In genomic region chr10:75833456-75834080, GRCm38 (mm10) we compare ENCODE assay signal across 8 mouse cellular contexts. TPM values are rescaled to one million over a fixed set of nuclear protein-coding genes. Genes with fewer than 3 reads are reported as not detected.
DNase-seq lines count a peak whose midpoint lies in the region; ATAC-seq and TF ChIP-seq lines count a peak whose summit lies in the region.

No protein-coding gene starts in this region.

- H3K4me1 ChIP-seq in cortical plate, adult 2 months (ENCODE audit: control insufficient read depth, insufficient read depth, low read length) = no peaks in the 10 kb centered on the region
- H3K4me1 ChIP-seq in hindbrain, embryonic 10.5 days (replicated peaks) = peaks cover 53% of the 10 kb centered on the region
- H3K4me1 ChIP-seq in limb, embryonic 14.5 days (ENCODE audit: control insufficient read depth, insufficient read depth, low read length) = peaks cover 23% of the 10 kb centered on the region
- H3K4me1 ChIP-seq in midbrain, postnatal 0 days (ENCODE audit: insufficient read depth, low read length) = no peaks in the 10 kb centered on the region

- H3K27ac ChIP-seq in cortical plate, adult 2 months (ENCODE audit: insufficient read depth, low read length) = no peak overlapping the region
- H3K27ac ChIP-seq in hindbrain, embryonic 10.5 days = peak overlapping the region; percentile 81
- no peak overlapping the region for H3K27ac ChIP-seq in limb, embryonic 14.5 days (replicated peaks; ENCODE audit: low read depth, low read length)
- H3K27ac ChIP-seq in midbrain, postnatal 0 days (ENCODE audit: low read depth, low read length) = no peak overlapping the region

- H3K4me3 ChIP-seq in cortical plate, adult 2 months (ENCODE audit: insufficient read depth, low read length) = peak overlapping the region; percentile 29; the same call in 1 of the 2 replicates
- H3K4me3 ChIP-seq in hindbrain, embryonic 10.5 days = peak overlapping the region; percentile 54
- H3K4me3 ChIP-seq in limb, embryonic 14.5 days (replicated peaks; ENCODE audit: low read length) = peak overlapping the region; percentile 36
- H3K4me3 ChIP-seq in midbrain, postnatal 0 days (ENCODE audit: low read depth, low read length) = peak overlapping the region; percentile 39

- no peaks in the 10 kb centered on the region for H3K9me3 ChIP-seq in hindbrain, embryonic 10.5 days
- no peaks in the 10 kb centered on the region for H3K9me3 ChIP-seq in limb, embryonic 14.5 days (ENCODE audit: control insufficient read depth, low read length)
- H3K9me3 ChIP-seq in midbrain, postnatal 0 days (ENCODE audit: low read length) = no peaks in the 10 kb centered on the region

- peak overlapping the region; percentile 50 for H3K4me2 ChIP-seq in limb, embryonic 14.5 days (replicated peaks; ENCODE audit: low read depth, low read length, severe bottlenecking)
- peak overlapping the region; percentile 73 for H3K4me2 ChIP-seq in midbrain, postnatal 0 days (ENCODE audit: low read depth, low read length, poor library complexity, severe bottlenecking)

- H3K36me3 ChIP-seq in hindbrain, embryonic 10.5 days = no peaks in the 10 kb centered on the region
- no peaks in the 10 kb centered on the region for H3K36me3 ChIP-seq in limb, embryonic 14.5 days (ENCODE audit: control insufficient read depth, insufficient read depth, low read length)
- no peaks in the 10 kb centered on the region for H3K36me3 ChIP-seq in midbrain, postnatal 0 days (ENCODE audit: insufficient read depth, low read length)

- H3K27me3 ChIP-seq in hindbrain, embryonic 10.5 days (ENCODE audit: insufficient read depth, poor library complexity, severe bottlenecking) = peaks cover 36% of the 10 kb centered on the region
- no peaks in the 10 kb centered on the region for H3K27me3 ChIP-seq in limb, embryonic 14.5 days (ENCODE audit: control insufficient read depth, insufficient read depth, low read length)
- H3K27me3 ChIP-seq in midbrain, postnatal 0 days (ENCODE audit: insufficient read depth, low read length) = peaks cover 9% of the 10 kb centered on the region

- TF ChIP-seq POLR2A in cortical plate, adult 2 months (IDR thresholded peaks at IDR 0.05; ENCODE audit: extremely low read depth, insufficient read depth, low read length) = no peak
- no peak for TF ChIP-seq POLR2A in limb, embryonic 14.5 days (IDR thresholded peaks at IDR 0.05; ENCODE audit: borderline replicate concordance, extremely low read depth, insufficient read depth, insufficient read length)

- peak overlapping the region; percentile 59 for H3K9ac ChIP-seq in limb, embryonic 14.5 days (ENCODE audit: low read depth, low read length, severe bottlenecking)
- H3K9ac ChIP-seq in midbrain, postnatal 0 days (replicated peaks; ENCODE audit: low read length, poor library complexity, severe bottlenecking) = 0 out of 2 replicates have a peak overlapping the region, but pooled peaks have one; percentile 19

- peak; percentile 53 to 76 for DNase-seq in adrenal gland, adult (ENCODE audit: inconsistent age in 2 of 2, low spot score in 1 of 2)
- no peak for DNase-seq in adrenal gland, postnatal 25 days
- DNase-seq in hindbrain, embryonic 10.5 days (ENCODE audit: low spot score) = no peak
- DNase-seq in limb, embryonic 14.5 days (ENCODE audit: low spot score) = no peak
- DNase-seq in midbrain, postnatal 0 days (ENCODE audit: low spot score) = no peak
- peak; percentile 19 for DNase-seq in urinary bladder, postnatal 25 days (ENCODE audit: low spot score)

- ATAC-seq in limb, embryonic 14.5 days (ENCODE audit: low FRiP score, low read depth) = no peak
- ATAC-seq in midbrain, postnatal 0 days (ENCODE audit: low FRiP score) = no peak
- ATAC-seq in megakaryocyte progenitor cell, adult 5-6 weeks (replicated peaks; ENCODE audit: poor library complexity) = no peak

- WGBS in hindbrain, embryonic 10.5 days = 18% methylated on average over 21 of the region's 21 CpGs
- 16% methylated on average over 21 of the region's 21 CpGs for WGBS in limb, embryonic 14.5 days
- WGBS in midbrain, postnatal 0 days = 20% methylated on average over 21 of the region's 21 CpGs

- TF ChIP-seq CTCF in cortical plate, adult 2 months (IDR thresholded peaks at IDR 0.05; ENCODE audit: extremely low read depth, insufficient read depth, low read length) = no peak
- no peak for TF ChIP-seq CTCF in midbrain, postnatal 0 days (IDR thresholded peaks at IDR 0.05)

RNA-seq across cellular contexts. Expression of gene Gstt2, which starts 3.7 kb away (rescaled TPM):
- total RNA-seq in adrenal gland, postnatal 25 days (2021) = 34.2 and 41.5 TPM in 2 replicates
- polyA plus RNA-seq in cortical plate, adult 2 months (2012; rRNA removed) = 15.6 and 17.1 TPM in 2 replicates
- 7.9 and 8.5 TPM in 2 replicates for polyA plus RNA-seq in hindbrain, embryonic 10.5 days (2016; fragmentation: Nextera tagmentation; extraction: Ambion mirVana)
- 24.8 and 28.7 TPM in 2 replicates for polyA plus RNA-seq in limb, embryonic 14.5 days (2012; rRNA removed)
- polyA plus RNA-seq in limb, embryonic 14.5 days (2014; fragmentation: Nextera tagmentation; extraction: Ambion mirVana) = 12.3 and 17.5 TPM in 2 replicates
- total RNA-seq in midbrain, postnatal 0 days (2014; rRNA removed) = 2.0 and 5.5 TPM in 2 replicates
- polyA plus RNA-seq in midbrain, postnatal 0 days (2015; fragmentation: Nextera tagmentation; extraction: Ambion mirVana) = 7.7 and 10.7 TPM in 2 replicates
- 23.8 and 24.1 TPM in 2 replicates for total RNA-seq in megakaryocyte progenitor cell, adult 5-6 weeks (2015)
- 14.2 and 21.6 TPM in 2 replicates for total RNA-seq in megakaryocyte progenitor cell, adult 5-6 weeks (2017)

RNA-seq across cellular contexts. Expression of gene Gstt4, which starts 11.2 kb away (rescaled TPM):
- total RNA-seq in adrenal gland, postnatal 25 days (2021) = not detected in 2 replicates
- polyA plus RNA-seq in cortical plate, adult 2 months (2012; rRNA removed) = not detected in 2 replicates
- polyA plus RNA-seq in hindbrain, embryonic 10.5 days (2016; fragmentation: Nextera tagmentation; extraction: Ambion mirVana) = not detected in 2 replicates
- polyA plus RNA-seq in limb, embryonic 14.5 days (2012; rRNA removed) = 0.08 TPM in 1 of 2 replicates, not detected in the other
- not detected in 2 replicates for polyA plus RNA-seq in limb, embryonic 14.5 days (2014; fragmentation: Nextera tagmentation; extraction: Ambion mirVana)
- not detected in 2 replicates for total RNA-seq in midbrain, postnatal 0 days (2014; rRNA removed)
- not detected in 2 replicates for polyA plus RNA-seq in midbrain, postnatal 0 days (2015; fragmentation: Nextera tagmentation; extraction: Ambion mirVana)
- not detected in 2 replicates for total RNA-seq in megakaryocyte progenitor cell, adult 5-6 weeks (2015)
- not detected in 2 replicates for total RNA-seq in megakaryocyte progenitor cell, adult 5-6 weeks (2017)

RNA-seq across cellular contexts. Expression of gene Mif, which starts 26.5 kb away (rescaled TPM):
- total RNA-seq in adrenal gland, postnatal 25 days (2021) = 287 and 343 TPM in 2 replicates
- 1,035 and 1,146 TPM in 2 replicates for polyA plus RNA-seq in cortical plate, adult 2 months (2012; rRNA removed)
- polyA plus RNA-seq in hindbrain, embryonic 10.5 days (2016; fragmentation: Nextera tagmentation; extraction: Ambion mirVana) = 2,694 and 3,395 TPM in 2 replicates
- polyA plus RNA-seq in limb, embryonic 14.5 days (2012; rRNA removed) = 1,684 and 2,799 TPM in 2 replicates
- polyA plus RNA-seq in limb, embryonic 14.5 days (2014; fragmentation: Nextera tagmentation; extraction: Ambion mirVana) = 1,598 and 1,615 TPM in 2 replicates
- total RNA-seq in midbrain, postnatal 0 days (2014; rRNA removed) = 736 and 976 TPM in 2 replicates
- polyA plus RNA-seq in midbrain, postnatal 0 days (2015; fragmentation: Nextera tagmentation; extraction: Ambion mirVana) = 1,685 and 1,800 TPM in 2 replicates
- 477 and 576 TPM in 2 replicates for total RNA-seq in megakaryocyte progenitor cell, adult 5-6 weeks (2015)
- total RNA-seq in megakaryocyte progenitor cell, adult 5-6 weeks (2017) = 746 and 790 TPM in 2 replicates

RNA-seq across cellular contexts. Expression of gene Gstt1, which starts 35.2 kb away (rescaled TPM):
- 33.4 and 39.2 TPM in 2 replicates for total RNA-seq in adrenal gland, postnatal 25 days (2021)
- 28.9 and 31.7 TPM in 2 replicates for polyA plus RNA-seq in cortical plate, adult 2 months (2012; rRNA removed)
- polyA plus RNA-seq in hindbrain, embryonic 10.5 days (2016; fragmentation: Nextera tagmentation; extraction: Ambion mirVana) = 3.8 and 4.1 TPM in 2 replicates
- polyA plus RNA-seq in limb, embryonic 14.5 days (2012; rRNA removed) = 27.0 and 30.0 TPM in 2 replicates
- polyA plus RNA-seq in limb, embryonic 14.5 days (2014; fragmentation: Nextera tagmentation; extraction: Ambion mirVana) = 22.3 and 25.7 TPM in 2 replicates
- 22.6 and 37.1 TPM in 2 replicates for total RNA-seq in midbrain, postnatal 0 days (2014; rRNA removed)
- 21.4 and 26.2 TPM in 2 replicates for polyA plus RNA-seq in midbrain, postnatal 0 days (2015; fragmentation: Nextera tagmentation; extraction: Ambion mirVana)
- total RNA-seq in megakaryocyte progenitor cell, adult 5-6 weeks (2015) = not detected in 2 replicates
- 2.3 TPM in 1 of 2 replicates, not detected in the other for total RNA-seq in megakaryocyte progenitor cell, adult 5-6 weeks (2017)

RNA-seq across cellular contexts. Expression of gene Gstt3, which starts 52.4 kb away (rescaled TPM):
- total RNA-seq in adrenal gland, postnatal 25 days (2021) = 21.4 and 24.9 TPM in 2 replicates
- 4.1 and 4.7 TPM in 2 replicates for polyA plus RNA-seq in cortical plate, adult 2 months (2012; rRNA removed)
- polyA plus RNA-seq in hindbrain, embryonic 10.5 days (2016; fragmentation: Nextera tagmentation; extraction: Ambion mirVana) = 1.4 and 1.9 TPM in 2 replicates
- polyA plus RNA-seq in limb, embryonic 14.5 days (2012; rRNA removed) = 24.0 and 26.3 TPM in 2 replicates
- 34.5 and 38.5 TPM in 2 replicates for polyA plus RNA-seq in limb, embryonic 14.5 days (2014; fragmentation: Nextera tagmentation; extraction: Ambion mirVana)
- 3.6 and 7.7 TPM in 2 replicates for total RNA-seq in midbrain, postnatal 0 days (2014; rRNA removed)
- 2.5 and 2.8 TPM in 2 replicates for polyA plus RNA-seq in midbrain, postnatal 0 days (2015; fragmentation: Nextera tagmentation; extraction: Ambion mirVana)
- total RNA-seq in megakaryocyte progenitor cell, adult 5-6 weeks (2015) = 4.9 and 5.5 TPM in 2 replicates
- total RNA-seq in megakaryocyte progenitor cell, adult 5-6 weeks (2017) = 3.2 and 4.7 TPM in 2 replicates

Comparison
In these comparisons a context has a peak if more than half of its experiments do, and no peak if none do; other contexts are left out.
1. DNase-seq: peak in adrenal gland, adult (2 of 2) and urinary bladder, postnatal 25 days (single experiment); none in adrenal gland, postnatal 25 days (single experiment), hindbrain, embryonic 10.5 days (single experiment), limb, embryonic 14.5 days (single experiment) and midbrain, postnatal 0 days (single experiment).
2. Peak in every context shown above with its lines, with median percentiles within 50 percentile points of each other: H3K4me3 ChIP-seq.